Mouse (Mus musculus) frontal cortex, adult (tissue): ENCODE data around the gene Slc1a3.
A peak's percentile ranks its signal among the peaks of the same experiment; 100 is the strongest.

Experiments used
- ATAC-seq: cut with Nextera tagmentation; 2 replicates; pipeline ENCODE4 v1.9.2; 2017; ENCODE audit warnings: mild to moderate bottlenecking, moderate library complexity, mixed read lengths; ENCODE audit not compliant: low TSS enrichment

Slc1a3 gene

DNA sequence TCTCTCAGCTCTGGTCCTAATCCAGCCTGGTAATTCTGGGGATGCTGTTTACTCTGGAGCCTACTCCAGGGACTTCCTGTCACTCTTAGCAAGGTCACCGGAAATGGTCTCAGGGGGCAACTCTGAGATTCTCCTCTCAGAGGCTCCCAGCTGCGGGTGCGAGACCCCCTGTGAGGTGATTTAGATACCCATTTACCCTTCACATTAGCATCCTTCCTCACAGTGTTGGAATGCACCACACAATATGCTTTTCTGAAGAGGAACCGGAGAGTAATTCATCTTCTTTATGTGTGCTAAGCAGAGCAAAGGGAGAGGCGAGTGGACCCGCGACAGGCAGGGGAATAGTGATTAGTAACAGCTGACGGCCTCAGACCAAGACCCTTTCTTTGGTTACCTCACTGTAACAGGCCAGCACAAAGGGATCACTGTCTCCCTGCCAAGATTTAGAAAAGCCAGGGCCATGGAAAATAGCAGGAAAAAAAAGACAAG is 51.0 kb downstream of the Slc1a3 start:
- peak; percentile 46 for ATAC-seq

GRCm38 (mm10) chr15:8658086-8658980 is 52.2 kb downstream of the Slc1a3 start:
- ATAC-seq = no peak; the same call in 1 of the 2 replicates

DNA sequence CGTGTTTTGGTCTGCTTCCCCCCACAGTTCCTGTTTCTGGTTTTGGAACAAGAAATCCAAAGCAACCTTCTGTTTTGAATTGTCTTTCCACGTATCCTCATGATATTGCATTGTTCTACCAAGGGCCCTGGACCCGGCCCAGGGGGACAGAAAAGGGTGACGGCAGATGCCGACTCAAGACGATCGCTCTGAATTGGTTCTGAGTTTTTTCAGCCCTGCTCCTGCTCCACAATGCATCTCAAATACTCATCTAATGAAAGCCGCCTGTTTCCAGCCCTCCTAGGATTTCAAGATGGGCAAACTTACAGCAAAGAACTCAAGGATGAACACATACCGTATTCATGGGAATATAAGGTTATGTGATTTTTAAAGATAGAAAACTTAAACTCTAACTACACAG is 55.3 kb downstream of the Slc1a3 start:
- ATAC-seq = 0 out of 2 replicates have a peak, but pooled peaks have one; percentile 20

DNA sequence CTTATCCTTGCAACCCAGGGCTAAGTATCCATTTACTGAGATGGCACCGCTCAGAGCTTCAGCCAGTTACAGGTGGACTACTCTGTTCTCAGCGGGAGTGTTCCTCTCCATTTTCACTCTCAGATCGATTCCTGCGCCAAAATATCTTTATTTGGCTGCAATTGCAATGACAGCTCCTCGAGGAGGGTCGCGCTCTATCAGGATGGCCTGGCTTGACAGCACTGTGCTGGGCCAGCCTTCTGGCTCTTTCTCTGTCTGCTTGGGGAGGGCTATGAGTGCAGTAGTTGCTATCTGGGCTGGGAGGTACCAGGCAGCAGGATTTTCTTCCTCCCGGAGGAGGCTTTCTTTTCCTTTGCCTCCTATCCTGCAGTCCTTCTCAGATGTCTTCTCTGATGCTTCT is 57.9 kb downstream of the Slc1a3 start:
- ATAC-seq = no peak

- no peak for ATAC-seq
Observed at GRCm38 (mm10) chr15:8643997-8644692, 66.4 kb downstream of the Slc1a3 start.

DNA sequence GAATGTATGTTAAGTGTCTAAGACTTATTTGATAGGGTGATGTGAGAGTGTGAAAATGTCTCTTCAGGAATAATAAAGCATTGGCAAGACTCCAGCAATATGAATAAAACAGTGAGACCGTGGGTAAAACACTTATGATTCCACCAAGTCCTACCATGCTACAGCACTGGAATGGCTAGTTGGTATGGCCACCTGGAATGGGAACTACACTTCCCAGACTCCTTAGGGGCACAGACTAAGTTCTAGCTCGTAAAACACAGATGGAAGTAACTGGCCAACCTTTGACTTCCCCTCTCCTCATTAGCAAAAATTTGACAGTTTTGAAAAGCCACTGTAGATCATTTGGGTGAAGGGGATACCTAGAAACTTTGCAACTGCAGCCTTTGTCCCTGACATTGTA is 70.7 kb downstream of the Slc1a3 start:
- no peak for ATAC-seq

GRCm38 (mm10) chr15:8638568-8639325 is 71.8 kb downstream of the Slc1a3 start:
- no peak for ATAC-seq

GRCm38 (mm10) chr15:8637283-8637682 is 73.3 kb downstream of the Slc1a3 start:
- no peak for ATAC-seq

GRCm38 (mm10) chr15:8635974-8636373 is 74.6 kb downstream of the Slc1a3 start:
- ATAC-seq = no peak

DNA sequence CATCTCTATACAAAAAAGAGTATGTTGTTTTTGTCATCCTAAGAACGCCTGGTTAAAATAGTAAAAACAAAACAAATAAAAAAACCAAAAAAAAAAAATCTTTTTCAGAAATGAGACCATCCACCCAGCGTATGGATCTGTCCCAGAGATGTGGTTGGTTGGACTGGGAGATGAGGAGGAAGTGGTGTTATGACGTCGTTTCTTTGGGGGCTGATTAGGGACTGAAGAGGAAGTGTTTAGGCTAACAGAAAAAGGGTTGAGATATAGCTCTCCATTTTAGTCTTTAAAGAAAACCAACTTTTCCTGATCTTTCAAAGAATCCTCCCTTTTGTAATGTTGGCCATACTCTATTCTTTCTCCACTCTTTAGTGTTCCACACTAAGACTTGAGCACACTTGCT is 75.8 kb downstream of the Slc1a3 start:
- no peak for ATAC-seq

DNA sequence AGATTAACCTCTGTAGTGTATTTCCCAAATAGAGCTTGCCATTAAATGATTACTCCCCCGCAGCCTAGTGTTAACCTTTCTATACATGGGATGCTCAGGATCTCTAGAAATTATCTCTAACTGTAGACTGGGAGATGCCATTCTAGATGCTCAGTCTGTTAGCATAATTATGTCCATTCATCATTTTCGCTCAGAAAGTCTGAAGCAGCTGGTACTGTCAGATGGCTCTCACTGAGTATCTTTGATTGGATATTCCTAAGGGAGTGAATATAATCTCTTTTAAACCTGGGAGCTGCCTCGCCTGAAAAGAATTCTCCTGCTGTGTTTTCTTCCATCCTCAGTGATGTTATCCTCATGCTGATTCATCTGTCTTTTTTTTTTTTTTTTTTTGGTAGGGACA is 76.2 kb downstream of the Slc1a3 start:
- no peak for ATAC-seq

DNA sequence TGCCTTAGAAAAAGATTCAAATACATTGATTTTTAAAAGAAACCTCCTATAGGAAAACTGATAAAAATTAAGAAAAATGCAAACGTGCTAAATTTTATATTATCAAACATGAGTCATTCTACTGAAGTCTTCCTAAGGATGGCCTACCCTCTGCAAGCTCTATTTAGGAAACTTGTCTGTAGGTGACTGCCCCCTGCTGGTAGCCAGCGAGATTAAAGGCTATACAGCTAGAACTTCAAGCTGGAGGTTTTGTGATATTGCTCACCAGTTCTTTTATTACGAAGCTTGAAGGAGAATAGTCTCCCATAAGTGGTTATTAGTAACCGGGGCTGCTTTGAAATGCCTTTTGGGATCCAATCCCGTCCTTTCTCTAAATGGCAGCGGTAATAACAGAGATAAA is 77.2 kb downstream of the Slc1a3 start:
- peak; percentile 51; the same call in 1 of the 2 replicates for ATAC-seq

DNA sequence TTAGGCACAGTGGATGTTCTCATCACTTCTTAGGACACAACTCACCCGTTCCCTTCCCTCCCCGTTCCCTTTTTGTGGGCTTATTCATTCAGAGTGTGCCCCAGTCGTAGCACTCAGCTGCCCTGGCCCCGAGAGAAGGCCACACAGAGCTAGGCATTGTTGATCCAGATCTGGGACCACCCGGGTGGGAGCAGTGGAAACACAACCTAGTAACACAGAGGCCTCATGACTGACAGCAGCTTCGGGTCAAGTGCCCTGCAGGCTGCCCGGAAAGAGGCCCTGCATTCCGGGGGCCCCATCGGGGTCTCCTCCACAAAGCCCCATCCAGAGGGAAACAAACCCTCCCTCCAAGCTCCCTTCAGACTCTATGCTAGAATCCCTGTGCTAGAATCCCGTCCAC is 78.2 kb downstream of the Slc1a3 start:
- no peak for ATAC-seq

GRCm38 (mm10) chr15:8629317-8629831 is 81.2 kb downstream of the Slc1a3 start:
- peak; percentile 72 for ATAC-seq

DNA sequence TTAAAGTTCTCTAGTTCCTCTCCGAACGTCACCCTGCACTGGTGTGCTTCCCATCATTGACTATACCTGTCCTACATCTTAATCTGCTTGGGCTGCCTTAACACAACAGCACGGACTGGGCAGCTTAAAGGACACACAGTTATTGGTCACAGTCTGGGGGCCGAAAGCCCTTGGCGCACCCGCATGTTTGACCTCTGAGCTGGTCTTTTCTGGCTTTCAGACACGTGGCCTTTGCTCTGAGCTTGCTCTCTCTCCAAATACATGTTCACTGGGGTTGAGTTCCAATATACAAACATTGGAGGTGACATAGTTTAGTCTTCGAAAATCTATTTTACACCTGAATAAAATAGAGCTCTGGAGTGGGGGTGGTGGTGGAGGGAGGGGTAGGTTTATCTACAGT is 82.4 kb downstream of the Slc1a3 start:
- no peak for ATAC-seq

DNA sequence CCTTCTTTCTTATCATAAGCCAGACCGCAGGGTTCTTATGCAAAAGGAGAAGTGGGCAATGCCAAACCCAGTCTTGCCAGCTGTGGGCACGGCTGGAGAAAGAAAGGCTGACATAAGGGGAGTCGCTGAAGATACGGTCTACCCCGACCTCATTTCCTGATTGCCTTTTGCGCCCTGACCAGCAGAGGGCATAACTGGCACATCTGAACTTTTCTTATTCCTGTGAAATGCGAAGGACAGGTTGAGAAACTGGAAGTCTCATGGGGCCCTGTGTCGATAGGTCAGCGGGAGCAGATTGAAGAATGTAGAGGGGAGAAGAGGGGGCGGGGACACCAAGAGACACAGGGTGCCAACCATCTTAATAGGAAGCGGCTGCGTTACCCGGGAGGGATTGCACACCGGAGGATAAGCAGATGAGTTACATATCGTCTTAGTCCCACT is 83.4 kb downstream of the Slc1a3 start:
- peak; percentile 72 for ATAC-seq

- 0 out of 2 replicates have a peak, but pooled peaks have one; percentile 33 for ATAC-seq
Observed at GRCm38 (mm10) chr15:8625370-8625769, 85.2 kb downstream of the Slc1a3 start.

- ATAC-seq = peak; percentile 79
Observed at GRCm38 (mm10) chr15:8623879-8624278, 86.7 kb downstream of the Slc1a3 start.

GRCm38 (mm10) chr15:8619479-8620026 is 91.0 kb downstream of the Slc1a3 start:
- no peak for ATAC-seq

DNA sequence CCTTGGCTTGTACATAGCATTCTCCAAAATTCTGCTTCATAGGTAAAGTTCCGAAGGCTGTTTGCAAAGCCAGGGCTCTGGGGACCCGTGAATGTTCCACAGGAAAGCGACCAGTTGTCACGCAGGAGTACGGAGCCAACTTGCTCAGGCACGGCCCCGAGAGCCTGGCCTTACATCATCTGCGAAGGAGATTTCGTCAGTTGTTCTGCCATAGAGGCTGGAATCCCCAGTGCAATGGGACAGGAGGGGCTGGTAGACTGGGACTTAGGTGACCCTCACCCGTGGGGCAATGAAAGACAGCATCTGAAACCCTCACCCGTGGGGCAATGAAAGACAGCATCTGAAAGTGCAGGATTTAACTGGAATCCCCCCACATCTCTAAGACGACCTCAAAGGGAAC is 94.3 kb downstream of the Slc1a3 start:
- no peak for ATAC-seq

GRCm38 (mm10) chr15:8615511-8616224 is 94.9 kb downstream of the Slc1a3 start:
- ATAC-seq = no peak
